17 mouse cellular contexts compared by ENCODE assay signal in genomic region chr4:118001355-118001754, GRCm38 (mm10).
DNase-seq lines count a peak whose midpoint lies in the region; ATAC-seq lines count a peak whose summit lies in the region.
"Had no signal": no experiment of that assay in that cellular context is flagged by ENCODE, and none has a peak within 500 bp of the region (broad histone marks: within the 10 kb centered on the region; RNA-seq: fewer than 3 reads in every experiment).

No protein-coding gene starts in this region.

- intact Hi-C loops in heart, postnatal 25 days (cut with DNase I) = no loop called here

- H3K27me3 ChIP-seq in limb, embryonic 11.5 days (ENCODE audit: control insufficient read depth, insufficient read depth, low read length) = no peaks in the 10 kb centered on the region

- H3K4me2 ChIP-seq in limb, embryonic 11.5 days (ENCODE audit: low read depth, severe bottlenecking) = no peak overlapping the region

- peaks cover 25% of the 10 kb centered on the region for H3K4me1 ChIP-seq in limb, embryonic 11.5 days (ENCODE audit: control insufficient read depth, insufficient read depth, low read length)

- ATAC-seq in limb, embryonic 11.5 days (ENCODE audit: insufficient number of reproducible peaks, low FRiP score, low TSS enrichment, low read depth) = no peak
- ATAC-seq in inflammation-experienced regulatory T-cells, adult 6 months = no peak
- ATAC-seq: forebrain, embryonic 16.5 days; hindbrain, postnatal 0 days had no signal

- no peak overlapping the region for H3K9ac ChIP-seq in limb, embryonic 11.5 days (ENCODE audit: low read length)
- H3K9ac ChIP-seq: liver, embryonic 14.5 days had no signal

- peak; percentile 82 for DNase-seq in heart, adult 11 months
- no peak for DNase-seq in heart, postnatal 25 days (ENCODE audit: low spot score)
- peak; percentile 3 for DNase-seq in 3T3-L1 (ENCODE audit: low read depth, low spot score)
- DNase-seq in kidney, adult 8-10 months = peak; percentile 31 to 47
- DNase-seq in limb, embryonic 11.5 days (ENCODE audit: low spot score) = no peak
- no peak for DNase-seq in thymus, adult 18-20 months
- DNase-seq in lung, postnatal 14 days = no peak
- DNase-seq: cerebellum, postnatal 10 days; gastrocnemius, postnatal 14 days; heart, postnatal 36 days; layer of hippocampus, adult 9-11 months; lung, postnatal 10 days had no signal

- WGBS in limb, embryonic 11.5 days = 64% methylated on average over 10 of the region's 10 CpGs

- peak overlapping the region; percentile 0; the same call in 1 of the 2 replicates for H3K27ac ChIP-seq in limb, embryonic 11.5 days (replicated peaks; ENCODE audit: low read depth, low read length)
- H3K27ac ChIP-seq: hindbrain, postnatal 0 days; liver, embryonic 14.5 days had no signal

- no peaks in the 10 kb centered on the region for H3K36me3 ChIP-seq in limb, embryonic 11.5 days (ENCODE audit: control insufficient read depth, insufficient read depth, low read length)
- H3K36me3 ChIP-seq: heart, embryonic 10.5 days had no signal

- no peak overlapping the region for H3K4me3 ChIP-seq in limb, embryonic 11.5 days (ENCODE audit: low read depth, low read length)
- H3K4me3 ChIP-seq: heart, embryonic 10.5 days had no signal

- no peaks in the 10 kb centered on the region for H3K9me3 ChIP-seq in limb, embryonic 11.5 days (ENCODE audit: control insufficient read depth, low read length)
- H3K9me3 ChIP-seq: heart, embryonic 10.5 days had no signal

Comparison
In these comparisons a context has a peak if more than half of its experiments do, and no peak if none do; other contexts are left out.
1. DNase-seq: peak in heart, adult 11 months (single experiment), 3T3-L1 (single experiment) and kidney, adult 8-10 months (2 of 2); none in heart, postnatal 25 days (single experiment), limb, embryonic 11.5 days (single experiment), thymus, adult 18-20 months (0 of 2) and lung, postnatal 14 days (single experiment).